ENCODE assay signal across 8 mouse cellular contexts in the genomic region with DNA sequence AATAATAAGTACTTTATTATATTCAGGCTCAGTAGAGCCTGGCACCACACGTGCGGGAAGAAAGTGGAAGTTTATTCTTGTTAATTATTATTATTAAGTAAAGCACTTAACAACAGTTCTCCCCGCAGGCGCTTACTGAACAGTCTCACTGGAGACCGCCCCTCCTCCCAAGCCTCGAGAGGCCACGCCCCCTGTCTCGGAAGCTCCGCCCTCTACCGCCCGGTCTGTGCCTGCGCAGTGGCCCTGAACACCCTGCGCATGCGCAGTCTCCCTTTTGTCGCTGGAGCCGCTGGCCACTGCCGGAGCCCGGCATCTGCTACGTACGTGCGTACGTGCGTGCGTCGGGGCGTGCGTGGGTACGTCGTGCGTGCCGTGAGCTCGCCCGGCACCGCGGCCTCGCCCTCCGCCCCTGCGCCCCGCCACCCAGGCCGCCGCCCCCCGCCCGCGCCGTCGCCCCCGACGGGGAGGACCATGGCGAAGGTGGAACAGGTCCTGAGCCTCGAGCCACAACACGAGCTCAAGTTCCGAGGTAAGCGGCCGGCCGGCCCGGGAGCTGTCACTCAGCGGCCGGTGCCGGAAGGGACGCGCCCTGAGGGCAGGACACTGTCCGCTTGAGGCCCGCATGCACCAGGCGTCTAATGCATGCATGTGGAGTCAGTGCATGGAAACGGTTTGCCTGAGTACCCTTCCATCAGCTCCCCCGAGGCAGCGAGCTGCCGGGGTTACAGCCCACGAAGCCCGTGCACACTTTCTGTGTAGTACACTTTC. TPM values are rescaled to one million over a fixed set of nuclear protein-coding genes. Genes with fewer than 3 reads are reported as not detected.
DNase-seq lines count a peak whose midpoint lies in the region; ATAC-seq and TF ChIP-seq lines count a peak whose summit lies in the region.

A gene (plus strand): TSS at position 290 of the 768 bp plus-strand sequence.

- H3K4me2 ChIP-seq in heart, embryonic 11.5 days: peak within 1 kb of the TSS; percentile 70
- peak within 1 kb of the TSS; percentile 78 for H3K4me2 ChIP-seq in kidney, embryonic 16.5 days (replicated peaks; ENCODE audit: low read depth, low read length)
- peak within 1 kb of the TSS; percentile 77 for H3K4me2 ChIP-seq in myocyte (ENCODE audit: low read depth)

- no peaks in the 10 kb centered on the region for H3K27me3 ChIP-seq in C2C12 (ENCODE audit: control insufficient read depth, insufficient read depth, insufficient read length)
- H3K27me3 ChIP-seq in erythroblast, embryonic 14.5 days (ENCODE audit: control insufficient read depth): no peaks in the 10 kb centered on the region
- no peaks in the 10 kb centered on the region for H3K27me3 ChIP-seq in heart, embryonic 11.5 days (ENCODE audit: control insufficient read depth, insufficient read depth, low read length)
- no peaks in the 10 kb centered on the region for H3K27me3 ChIP-seq in kidney, embryonic 16.5 days (ENCODE audit: insufficient read depth, low read length)
- no peaks in the 10 kb centered on the region for H3K27me3 ChIP-seq in liver, adult 2 months (ENCODE audit: control insufficient read depth, insufficient read depth, low read length)
- no peaks in the 10 kb centered on the region for H3K27me3 ChIP-seq in myocyte (ENCODE audit: control insufficient read depth, insufficient read depth, insufficient read length)
- no peaks in the 10 kb centered on the region for H3K27me3 ChIP-seq in splenic B cell, adult 2 months (ENCODE audit: control insufficient read depth, insufficient read depth, low read length, poor library complexity, severe bottlenecking)

- H3K9ac ChIP-seq in heart, embryonic 11.5 days (ENCODE audit: low read depth, low read length): peak within 1 kb of the TSS; percentile 93
- peak within 1 kb of the TSS; percentile 71 for H3K9ac ChIP-seq in kidney, embryonic 16.5 days (replicated peaks; ENCODE audit: low read length)
- H3K9ac ChIP-seq in liver, adult 2 months (ENCODE audit: low read depth, low read length): peak within 1 kb of the TSS; percentile 91

- TF ChIP-seq POLR2A in brain, embryonic 14.5 days (IDR thresholded peaks at IDR 0.05; ENCODE audit: borderline replicate concordance, extremely low read depth, insufficient read depth, insufficient read length, poor library complexity, severe bottlenecking): peak; percentile 74
- 0 out of 2 replicates have a peak, but pooled peaks have one; percentile 20 for TF ChIP-seq POLR2A in liver, adult 2 months (IDR thresholded peaks at IDR 0.05; ENCODE audit: extremely low read depth, insufficient read depth, low read length)
- TF ChIP-seq POLR2A in myocyte (IDR thresholded peaks at IDR 0.05; ENCODE audit: insufficient read length, low read depth): peak; percentile 97

- peaks cover 50% of the 10 kb centered on the region for H3K79me2 ChIP-seq in C2C12 (ENCODE audit: control insufficient read depth, insufficient read depth)
- peaks cover 39% of the 10 kb centered on the region; the same call in 1 of the 2 replicates for H3K79me2 ChIP-seq in liver, adult 2 months (ENCODE audit: control insufficient read depth, insufficient read depth, low read length)
- peaks cover 49% of the 10 kb centered on the region for H3K79me2 ChIP-seq in myocyte (ENCODE audit: control insufficient read depth, insufficient read depth)

- H3K4me1 ChIP-seq in erythroblast, embryonic 14.5 days (ENCODE audit: control insufficient read depth): peaks cover 28% of the 10 kb centered on the region
- H3K4me1 ChIP-seq in heart, embryonic 11.5 days (ENCODE audit: control insufficient read depth, insufficient read depth, low read length): peaks cover 5% of the 10 kb centered on the region
- H3K4me1 ChIP-seq in kidney, embryonic 16.5 days (ENCODE audit: insufficient read depth, low read length): peaks cover 41% of the 10 kb centered on the region
- peaks cover 28% of the 10 kb centered on the region for H3K4me1 ChIP-seq in liver, adult 2 months (ENCODE audit: control insufficient read depth, insufficient read depth, low read length)

- DNase-seq in brain, embryonic 14.5 days (ENCODE audit: low read depth): peak; percentile 99
- DNase-seq in liver, adult 2 months (ENCODE audit: extremely low read depth, low read depth, low spot score): peak; percentile 85
- peak; percentile 99 for DNase-seq in splenic B cell, adult 2 months (ENCODE audit: low read depth, low spot score)

- peaks cover 23% of the 10 kb centered on the region for H3K36me3 ChIP-seq in C2C12 (ENCODE audit: control insufficient read depth, insufficient read depth)
- H3K36me3 ChIP-seq in erythroblast, embryonic 14.5 days (ENCODE audit: control insufficient read depth): peaks cover 4% of the 10 kb centered on the region; the same call in 1 of the 2 replicates
- no peaks in the 10 kb centered on the region for H3K36me3 ChIP-seq in heart, embryonic 11.5 days (ENCODE audit: control insufficient read depth, insufficient read depth, low read length)
- no peaks in the 10 kb centered on the region for H3K36me3 ChIP-seq in kidney, embryonic 16.5 days (ENCODE audit: insufficient read depth, low read length)
- no peaks in the 10 kb centered on the region for H3K36me3 ChIP-seq in liver, adult 2 months (ENCODE audit: control insufficient read depth, insufficient read depth, low read length)
- no peaks in the 10 kb centered on the region for H3K36me3 ChIP-seq in myocyte (ENCODE audit: control insufficient read depth, insufficient read depth)
- no peaks in the 10 kb centered on the region for H3K36me3 ChIP-seq in splenic B cell, adult 2 months (ENCODE audit: control insufficient read depth, insufficient read depth, low read length, poor library complexity, severe bottlenecking)

- H3K27ac ChIP-seq in heart, embryonic 11.5 days (ENCODE audit: low read depth, low read length): peak within 1 kb of the TSS; percentile 64; the same call in 1 of the 2 replicates
- peak within 1 kb of the TSS; percentile 45 for H3K27ac ChIP-seq in kidney, embryonic 16.5 days (ENCODE audit: low read length)
- H3K27ac ChIP-seq in liver, adult 2 months (replicated peaks; ENCODE audit: insufficient read depth, low read depth, low read length): peak within 1 kb of the TSS; percentile 38; the same call in 1 of the 2 replicates

- peak; percentile 100 for ATAC-seq in heart, embryonic 11.5 days (replicated peaks; ENCODE audit: insufficient number of reproducible peaks, low FRiP score, low TSS enrichment)
- peak; percentile 96 for ATAC-seq in kidney, embryonic 16.5 days (ENCODE audit: low FRiP score, low TSS enrichment)

- TF ChIP-seq CTCF in C2C12 (IDR thresholded peaks at IDR 0.05; ENCODE audit: control insufficient read depth, insufficient read depth, insufficient read length): no peak
- no peak for TF ChIP-seq CTCF in brain, embryonic 14.5 days (IDR thresholded peaks at IDR 0.05; ENCODE audit: borderline replicate concordance, extremely low read depth, insufficient read depth, insufficient read length)
- TF ChIP-seq CTCF in liver, adult 2 months (IDR thresholded peaks at IDR 0.05; ENCODE audit: low read depth, low read length): no peak

- peak within 1 kb of the TSS; percentile 96 for H3K4me3 ChIP-seq in C2C12 (ENCODE audit: insufficient read depth, poor library complexity, severe bottlenecking)
- peak within 1 kb of the TSS; percentile 72 for H3K4me3 ChIP-seq in erythroblast, embryonic 14.5 days (replicated peaks)
- peak within 1 kb of the TSS; percentile 82 for H3K4me3 ChIP-seq in heart, embryonic 11.5 days (ENCODE audit: low read depth, low read length)
- peak within 1 kb of the TSS; percentile 68 for H3K4me3 ChIP-seq in kidney, embryonic 16.5 days (ENCODE audit: low read length)
- peak within 1 kb of the TSS; percentile 86 for H3K4me3 ChIP-seq in liver, adult 2 months (ENCODE audit: insufficient read depth, low read depth, low read length)
- H3K4me3 ChIP-seq in myocyte: peak within 1 kb of the TSS; percentile 60

- H3ac ChIP-seq in C2C12 (ENCODE audit: control insufficient read depth, insufficient read length, low read depth): peak within 1 kb of the TSS; percentile 87
- peak within 1 kb of the TSS; percentile 29 for H3ac ChIP-seq in myocyte (ENCODE audit: control insufficient read depth, insufficient read length)

- no peaks in the 10 kb centered on the region for H3K9me3 ChIP-seq in erythroblast, embryonic 14.5 days (ENCODE audit: control insufficient read depth, low read length)
- H3K9me3 ChIP-seq in heart, embryonic 11.5 days (replicated peaks; ENCODE audit: control insufficient read depth, low read length): no peaks in the 10 kb centered on the region
- no peaks in the 10 kb centered on the region for H3K9me3 ChIP-seq in kidney, embryonic 16.5 days (ENCODE audit: low read length)

- WGBS in heart, embryonic 11.5 days (ENCODE audit: insufficient replicate concordance): 1% methylated on average over 69 of the region's 70 CpGs
- under 1% methylated on average over 63 of the region's 70 CpGs for WGBS in kidney, embryonic 16.5 days
- WGBS in liver, adult 2 months: under 1% methylated on average over 70 of the region's 70 CpGs

- H3K79me3 ChIP-seq in C2C12 (ENCODE audit: low read depth): peaks cover 49% of the 10 kb centered on the region

TF ChIP-seq in C2C12, 6 proteins besides CTCF, POLR2A, EP300 and RAD21:
- TF ChIP-seq MYOD1 (IDR thresholded peaks at IDR 0.05; ENCODE audit: control insufficient read depth, insufficient read length, low read depth) (no peak), MYOG (IDR thresholded peaks at IDR 0.05; ENCODE audit: control insufficient read depth, extremely low read depth, insufficient read length) (no peak), CEBPB (IDR thresholded peaks at IDR 0.05; ENCODE audit: low read depth) (no peak), MAX (IDR thresholded peaks at IDR 0.05) (no peak), USF1 (IDR thresholded peaks at IDR 0.05; ENCODE audit: low read depth) (no peak), FOSL1 (IDR thresholded peaks at IDR 0.05; ENCODE audit: insufficient read depth, low read length, poor library complexity, severe bottlenecking) (no peak)

TF ChIP-seq in myocyte, 11 proteins besides CTCF, POLR2A, EP300 and RAD21 (continues in another document):
- TF ChIP-seq MAX (IDR thresholded peaks at IDR 0.05; ENCODE audit: low read depth): no peak
- no peak for TF ChIP-seq CEBPB (IDR thresholded peaks at IDR 0.05; ENCODE audit: insufficient read depth, poor library complexity, severe bottlenecking)
- no peak for TF ChIP-seq REST (IDR thresholded peaks at IDR 0.05; ENCODE audit: insufficient read depth, insufficient read length)
- no peak for TF ChIP-seq E2F4 (IDR thresholded peaks at IDR 0.05; ENCODE audit: insufficient read depth)
- TF ChIP-seq POLR2AphosphoS2 (IDR thresholded peaks at IDR 0.05; ENCODE audit: insufficient read length, low read depth): peak; percentile 92
- TF ChIP-seq TCF12 (IDR thresholded peaks at IDR 0.05; ENCODE audit: insufficient read depth, poor library complexity, severe bottlenecking): no peak

RNA-seq across cellular contexts. Expression of the gene that starts here (rescaled TPM):
- polyA plus RNA-seq in C2C12 (2012; fragmentation: generic; extraction: Trizol) (37.4 TPM), myocyte (2012; fragmentation: generic; extraction: Trizol) (53.8 TPM)
- polyA plus RNA-seq in brain, embryonic 14.5 days (2012; rRNA removed): 23.9 and 42.5 TPM in 2 replicates
- 2.2 and 3.3 TPM in 2 replicates for polyA plus RNA-seq in erythroblast, embryonic 14.5 days (2012)
- 7.9 and 11.1 TPM in 2 replicates for polyA plus RNA-seq in heart, embryonic 11.5 days (2014; fragmentation: Nextera tagmentation; extraction: Ambion mirVana)
- polyA plus RNA-seq in kidney, embryonic 16.5 days (2015; fragmentation: Nextera tagmentation; extraction: Ambion mirVana): 18.2 and 24.2 TPM in 2 replicates
- 16.0 and 18.8 TPM in 2 replicates for total RNA-seq in liver, adult 2 months (2014; rRNA removed)
- 10.2 and 11.5 TPM in 2 replicates for polyA plus RNA-seq in liver, adult 2 months (2012; rRNA removed)

Comparison
In these comparisons a context has a peak if more than half of its experiments do, and no peak if none do; other contexts are left out.
1. Peak in every context shown above with its lines: DNase-seq, ATAC-seq, H3K4me3 ChIP-seq and H3K27ac ChIP-seq.
2. POLR2A ChIP-seq: peak in every context shown above with its lines; median percentile 97 in myocyte; 74 in brain, embryonic 14.5 days; 20 in liver, adult 2 months.